ENCODE assay signal across 8 mouse cellular contexts in genomic region chr9:72533089-72533415, GRCm38 (mm10). TPM values are rescaled to one million over a fixed set of nuclear protein-coding genes. Genes with fewer than 3 reads are reported as not detected.
A peak's percentile ranks its signal among the peaks of the same experiment; 100 is the strongest.
DNase-seq lines count a peak whose midpoint lies in the region; ATAC-seq and TF ChIP-seq lines count a peak whose summit lies in the region.

No protein-coding gene starts in this region.

- peak overlapping the region; percentile 73 for H3K4me2 ChIP-seq in lung, embryonic 14.5 days
- H3K4me2 ChIP-seq in embryonic facial prominence, embryonic 13.5 days = peak overlapping the region; percentile 67
- H3K4me2 ChIP-seq in neural tube, embryonic 15.5 days = peak overlapping the region; percentile 62

- DNase-seq in lung, embryonic 14.5 days = peak; percentile 5
- DNase-seq in lung, adult 18-20 months = no peak
- no peak for DNase-seq in limb, embryonic 10.5 days (ENCODE audit: low spot score)
- DNase-seq in spleen, adult 12 weeks (ENCODE audit: low spot score) = no peak
- no peak for DNase-seq in adrenal gland, postnatal 14 days

- H3K4me3 ChIP-seq in lung, embryonic 14.5 days (ENCODE audit: low read depth, low read length) = peak overlapping the region; percentile 96
- H3K4me3 ChIP-seq in embryonic facial prominence, embryonic 13.5 days = peak overlapping the region; percentile 95
- H3K4me3 ChIP-seq in limb, embryonic 10.5 days = peak overlapping the region; percentile 85
- peak overlapping the region; percentile 94 for H3K4me3 ChIP-seq in neural tube, embryonic 15.5 days (replicated peaks)

- peaks cover 6% of the 10 kb centered on the region for H3K4me1 ChIP-seq in lung, embryonic 14.5 days (ENCODE audit: insufficient read depth)
- peaks cover 12% of the 10 kb centered on the region for H3K4me1 ChIP-seq in embryonic facial prominence, embryonic 13.5 days
- H3K4me1 ChIP-seq in limb, embryonic 10.5 days = peaks cover 29% of the 10 kb centered on the region
- peaks cover 19% of the 10 kb centered on the region for H3K4me1 ChIP-seq in neural tube, embryonic 15.5 days

- H3K27me3 ChIP-seq in lung, embryonic 14.5 days (ENCODE audit: insufficient read depth, low read length) = no peaks in the 10 kb centered on the region
- H3K27me3 ChIP-seq in embryonic facial prominence, embryonic 13.5 days = no peaks in the 10 kb centered on the region
- H3K27me3 ChIP-seq in limb, embryonic 10.5 days (ENCODE audit: low read depth, poor library complexity, severe bottlenecking) = no peaks in the 10 kb centered on the region
- no peaks in the 10 kb centered on the region for H3K27me3 ChIP-seq in neural tube, embryonic 15.5 days (replicated peaks)

- no peak for TF ChIP-seq CTCF in lung, embryonic 14.5 days (IDR thresholded peaks at IDR 0.05; ENCODE audit: low read depth)

- H3K9me3 ChIP-seq in lung, embryonic 14.5 days (ENCODE audit: low read depth, low read length) = no peaks in the 10 kb centered on the region
- H3K9me3 ChIP-seq in embryonic facial prominence, embryonic 13.5 days = no peaks in the 10 kb centered on the region
- H3K9me3 ChIP-seq in limb, embryonic 10.5 days (replicated peaks) = no peaks in the 10 kb centered on the region
- no peaks in the 10 kb centered on the region for H3K9me3 ChIP-seq in neural tube, embryonic 15.5 days (replicated peaks)

- no peaks in the 10 kb centered on the region for H3K36me3 ChIP-seq in lung, embryonic 14.5 days (ENCODE audit: insufficient read depth)
- no peaks in the 10 kb centered on the region for H3K36me3 ChIP-seq in embryonic facial prominence, embryonic 13.5 days
- H3K36me3 ChIP-seq in limb, embryonic 10.5 days = no peaks in the 10 kb centered on the region
- H3K36me3 ChIP-seq in neural tube, embryonic 15.5 days = no peaks in the 10 kb centered on the region

- H3K9ac ChIP-seq in lung, embryonic 14.5 days = peak overlapping the region; percentile 98
- H3K9ac ChIP-seq in embryonic facial prominence, embryonic 13.5 days = peak overlapping the region; percentile 95
- peak overlapping the region; percentile 97 for H3K9ac ChIP-seq in neural tube, embryonic 15.5 days (replicated peaks)

- peak overlapping the region; percentile 99 for H3K27ac ChIP-seq in lung, embryonic 14.5 days (ENCODE audit: low read depth)
- H3K27ac ChIP-seq in embryonic facial prominence, embryonic 13.5 days = peak overlapping the region; percentile 99
- peak overlapping the region; percentile 98 for H3K27ac ChIP-seq in limb, embryonic 10.5 days
- H3K27ac ChIP-seq in neural tube, embryonic 15.5 days (replicated peaks) = peak overlapping the region; percentile 100

- 0% methylated on average over 2 of the region's 2 CpGs for WGBS in lung, embryonic 14.5 days
- 0% methylated on average over 2 of the region's 2 CpGs for WGBS in embryonic facial prominence, embryonic 13.5 days
- 0% methylated on average over 2 of the region's 2 CpGs for WGBS in limb, embryonic 10.5 days
- WGBS in neural tube, embryonic 15.5 days = 0% methylated on average over 2 of the region's 2 CpGs

- ATAC-seq in lung, embryonic 14.5 days (ENCODE audit: insufficient read depth) = no peak
- no peak for ATAC-seq in embryonic facial prominence, embryonic 13.5 days (ENCODE audit: insufficient number of reproducible peaks, insufficient read depth, low FRiP score, low TSS enrichment, low read depth)
- ATAC-seq in neural tube, embryonic 15.5 days (ENCODE audit: low FRiP score) = no peak; the same call in 1 of the 2 replicates
- no peak for ATAC-seq in activated CD4-positive, CD25-positive, alpha-beta regulatory T cell, adult 4 months

RNA-seq across cellular contexts. Expression of gene Rfx7, which starts 1.0 kb away (rescaled TPM):
- 17.1 and 18.1 TPM in 2 replicates for polyA plus RNA-seq in lung, embryonic 14.5 days (2014; fragmentation: Nextera tagmentation; extraction: Ambion mirVana)
- polyA plus RNA-seq in embryonic facial prominence, embryonic 13.5 days (2015; fragmentation: Nextera tagmentation; extraction: Ambion mirVana) = 12.4 and 13.3 TPM in 2 replicates
- polyA plus RNA-seq in limb, embryonic 10.5 days (2016; fragmentation: Nextera tagmentation; extraction: Ambion mirVana) = 15.9 and 16.0 TPM in 2 replicates
- polyA plus RNA-seq in neural tube, embryonic 15.5 days (2015; fragmentation: Nextera tagmentation; extraction: Ambion mirVana) = 13.7 and 14.7 TPM in 2 replicates
- 22.4 and 26.7 TPM in 2 replicates for total RNA-seq in adrenal gland, postnatal 14 days (2021)
- polyA plus RNA-seq in activated CD4-positive, CD25-positive, alpha-beta regulatory T cell, adult 4 months (2017; shearing (Covaris generic)) = 10 to 100 TPM; 15.6 to 21.0 TPM

RNA-seq across cellular contexts. Expression of gene Tex9, which starts 41.0 kb away (rescaled TPM):
- 31.7 and 37.5 TPM in 2 replicates for polyA plus RNA-seq in lung, embryonic 14.5 days (2014; fragmentation: Nextera tagmentation; extraction: Ambion mirVana)
- 44.5 and 48.2 TPM in 2 replicates for polyA plus RNA-seq in embryonic facial prominence, embryonic 13.5 days (2015; fragmentation: Nextera tagmentation; extraction: Ambion mirVana)
- polyA plus RNA-seq in limb, embryonic 10.5 days (2016; fragmentation: Nextera tagmentation; extraction: Ambion mirVana) = 47.0 and 55.4 TPM in 2 replicates
- 26.8 and 36.0 TPM in 2 replicates for polyA plus RNA-seq in neural tube, embryonic 15.5 days (2015; fragmentation: Nextera tagmentation; extraction: Ambion mirVana)
- total RNA-seq in adrenal gland, postnatal 14 days (2021) = 6.7 and 8.6 TPM in 2 replicates
- polyA plus RNA-seq in activated CD4-positive, CD25-positive, alpha-beta regulatory T cell, adult 4 months (2017; shearing (Covaris generic)) = 10 to 100 TPM in 1 of 2 experiments, 1 to 10 TPM in 1; 8.1 to 11.3 TPM
